Mouse (Mus musculus) intestine, embryonic 16.5 days (tissue): Measurements from ENCODE around the gene Eif3i. TPM values are rescaled to one million over a fixed set of nuclear protein-coding genes. Genes with fewer than 3 reads are reported as not detected.

Experiments
- microRNA-seq: library from miRNA; unstranded; fragments of <30 nt; microRNA quantifications from one replicate; pipeline ENCODE4, GENCODE M21; 2016
- polyA plus RNA-seq: library from polyadenylated mRNA; unstranded; fragments of >200 nt; fragmentation: Nextera tagmentation; extraction: Ambion mirVana; gene quantifications from 2 replicates; pipeline ENCODE4 v1.2.1, GENCODE M21; 2015

The Eif3i gene
- polyA plus RNA-seq, 1 experiment from 2014 or later: 274 TPM

Small RNA genes within 50 kb of the gene (microRNA-seq; reads per million reads assigned to microRNA genes)
- gene Mir8119: not detected

Other genes with a start within 250 kb of the Eif3i start
- 13.6 and 14.0 TPM in 2 replicates for gene Zbtb8a, start 222.5 kb downstream of the Eif3i start, polyA plus RNA-seq
- 1.1 and 1.2 TPM in 2 replicates for gene Zbtb8b, start 159.8 kb downstream of the Eif3i start, polyA plus RNA-seq
- 24.5 and 24.7 TPM in 2 replicates for gene Bsdc1, start 139.1 kb downstream of the Eif3i start, polyA plus RNA-seq
- gene Tssk3, start 109.6 kb downstream of the Eif3i start, polyA plus RNA-seq: not detected in 2 replicates
- gene Fam229a, start 109.5 kb downstream of the Eif3i start, polyA plus RNA-seq: not detected in 2 replicates
- 289 and 312 TPM in 2 replicates for gene Marcksl1, start 87.1 kb downstream of the Eif3i start, polyA plus RNA-seq
- gene Hdac1, start 57.9 kb downstream of the Eif3i start, polyA plus RNA-seq: 196 and 207 TPM in 2 replicates
- gene Lck, start 27.0 kb downstream of the Eif3i start, polyA plus RNA-seq: 6.1 and 7.9 TPM in 2 replicates
- gene Fam167b, start 22.1 kb downstream of the Eif3i start, polyA plus RNA-seq: 2.3 and 2.4 TPM in 2 replicates
- gene Tmem234, start within 50 bp of the Eif3i start, polyA plus RNA-seq: 180 and 186 TPM in 2 replicates
- 1.6 and 1.7 TPM in 2 replicates for gene Dcdc2b, start 13.6 kb upstream of the Eif3i start, polyA plus RNA-seq
- gene Iqcc, start 18.5 kb upstream of the Eif3i start, polyA plus RNA-seq: 24.3 and 31.2 TPM in 2 replicates
- 42.7 and 44.6 TPM in 2 replicates for gene Ccdc28b, start 23.3 kb upstream of the Eif3i start, polyA plus RNA-seq
- gene Txlna, start 40.4 kb upstream of the Eif3i start, polyA plus RNA-seq: 54.9 and 55.7 TPM in 2 replicates
- 14.4 and 15.2 TPM in 2 replicates for gene Kpna6, start 72.1 kb upstream of the Eif3i start, polyA plus RNA-seq
- 9.2 and 10.6 TPM in 2 replicates for gene Tmem39b, start 96.2 kb upstream of the Eif3i start, polyA plus RNA-seq
- gene Khdrbs1, start 141.7 kb upstream of the Eif3i start, polyA plus RNA-seq: 62.2 and 62.6 TPM in 2 replicates
- 277 and 289 TPM in 2 replicates for gene Ptp4a2, start 210.6 kb upstream of the Eif3i start, polyA plus RNA-seq